Mouse (Mus musculus): Measurements from ENCODE around the gene Tmem265. TPM values are rescaled to one million over a fixed set of nuclear protein-coding genes. Genes with fewer than 3 reads are reported as not detected.

Tmem265 gene
- polyA plus RNA-seq, 1 experiment from 2014 or later: 5.1 TPM

DNA sequence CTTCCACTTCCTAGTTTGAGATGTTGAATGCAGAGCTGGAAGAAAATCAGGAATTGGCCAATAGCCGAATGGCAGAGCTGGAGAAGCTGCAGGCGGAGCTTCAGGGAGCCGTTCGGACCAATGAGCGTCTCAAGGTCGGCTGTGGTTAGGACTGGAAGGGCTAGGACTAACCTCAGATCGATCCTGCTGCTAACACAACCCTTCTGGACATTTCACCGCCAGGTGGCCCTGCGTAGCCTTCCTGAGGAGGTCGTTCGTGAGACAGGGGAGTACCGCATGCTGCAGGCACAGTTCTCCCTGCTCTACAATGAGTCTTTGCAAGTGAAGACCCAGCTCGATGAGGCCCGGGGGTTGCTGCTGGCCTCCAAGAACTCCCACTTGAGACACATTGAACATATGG lies 31.4 kb downstream of the Tmem265 start:
- Histone ChIP-seq H3K4me1 (ENCODE audit: control insufficient read depth, insufficient read depth, low read length) (peaks cover 10% of the 10 kb centered on the region; the same call in 1 of the 2 replicates), H3K36me3 (ENCODE audit: control insufficient read depth, insufficient read depth, low read length) (peaks cover 81% of the 10 kb centered on the region), H3K27ac (replicated peaks; ENCODE audit: low read depth, low read length) (no peak overlapping the region), H3K9ac (replicated peaks; ENCODE audit: low read length) (no peak overlapping the region), H3K4me2 (ENCODE audit: low read length) (no peak overlapping the region), H3K27me3 (ENCODE audit: control insufficient read depth, insufficient read depth, low read length) (no peaks in the 10 kb centered on the region), H3K4me3 (replicated peaks; ENCODE audit: low read depth, low read length) (no peak overlapping the region), H3K9me3 (ENCODE audit: control insufficient read depth, low read length) (no peaks in the 10 kb centered on the region)
- 92% methylated on average over 14 of the region's 14 CpGs for WGBS
- DNase-seq: no peak
- ATAC-seq (ENCODE audit: low FRiP score, low TSS enrichment): no peak

DNA sequence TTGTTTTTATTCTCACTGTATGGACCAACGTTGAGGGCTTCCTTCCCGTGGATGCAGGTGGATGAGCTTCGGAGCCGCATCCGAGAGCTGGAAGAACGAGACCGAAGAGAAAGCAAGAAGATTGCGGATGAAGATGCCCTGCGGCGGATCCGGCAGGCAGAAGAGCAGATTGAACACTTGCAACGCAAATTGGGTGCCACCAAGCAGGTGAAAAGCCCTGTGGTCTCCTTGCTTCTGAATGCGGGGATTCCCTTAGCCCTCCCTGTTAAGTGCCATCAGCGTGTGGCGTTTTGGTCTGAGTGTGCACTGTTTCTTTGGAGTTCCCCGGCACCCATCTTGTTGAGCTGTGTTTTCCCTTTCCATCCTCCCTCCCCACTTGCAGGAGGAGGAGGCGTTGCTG lies 35.6 kb downstream of the Tmem265 start:
- 94% methylated on average over 17 of the region's 17 CpGs for WGBS
- H3K4me1 ChIP-seq (ENCODE audit: control insufficient read depth, insufficient read depth, low read length): no peaks in the 10 kb centered on the region
- ATAC-seq (ENCODE audit: low FRiP score, low TSS enrichment) (no peak), DNase-seq (no peak)
- no peak overlapping the region for H3K9ac ChIP-seq (replicated peaks; ENCODE audit: low read length)
- no peaks in the 10 kb centered on the region for H3K27me3 ChIP-seq (ENCODE audit: control insufficient read depth, insufficient read depth, low read length)
- no peak overlapping the region for H3K4me3 ChIP-seq (replicated peaks; ENCODE audit: low read depth, low read length)
- H3K4me2 ChIP-seq (ENCODE audit: low read length): no peak overlapping the region
- no peaks in the 10 kb centered on the region for H3K9me3 ChIP-seq (ENCODE audit: control insufficient read depth, low read length)
- H3K27ac ChIP-seq (replicated peaks; ENCODE audit: low read depth, low read length): no peak overlapping the region
- peaks cover 100% of the 10 kb centered on the region for H3K36me3 ChIP-seq (ENCODE audit: control insufficient read depth, insufficient read depth, low read length)

GRCm38 (mm10) chr7:127600612-127601011 lies 39.4 kb downstream of the Tmem265 start:
- H3K27ac ChIP-seq (replicated peaks; ENCODE audit: low read depth, low read length): no peak overlapping the region
- DNase-seq (no peak), ATAC-seq (ENCODE audit: low FRiP score, low TSS enrichment) (no peak)
- no peak overlapping the region for H3K9ac ChIP-seq (replicated peaks; ENCODE audit: low read length)
- 94% methylated on average over 7 of the region's 7 CpGs for WGBS
- H3K9me3 ChIP-seq (ENCODE audit: control insufficient read depth, low read length): no peaks in the 10 kb centered on the region
- peaks cover 95% of the 10 kb centered on the region for H3K36me3 ChIP-seq (ENCODE audit: control insufficient read depth, insufficient read depth, low read length)
- no peaks in the 10 kb centered on the region for H3K27me3 ChIP-seq (ENCODE audit: control insufficient read depth, insufficient read depth, low read length)
- H3K4me1 ChIP-seq (ENCODE audit: control insufficient read depth, insufficient read depth, low read length): no peaks in the 10 kb centered on the region
- no peak overlapping the region for H3K4me3 ChIP-seq (replicated peaks; ENCODE audit: low read depth, low read length)
- H3K4me2 ChIP-seq (ENCODE audit: low read length): no peak overlapping the region

DNA sequence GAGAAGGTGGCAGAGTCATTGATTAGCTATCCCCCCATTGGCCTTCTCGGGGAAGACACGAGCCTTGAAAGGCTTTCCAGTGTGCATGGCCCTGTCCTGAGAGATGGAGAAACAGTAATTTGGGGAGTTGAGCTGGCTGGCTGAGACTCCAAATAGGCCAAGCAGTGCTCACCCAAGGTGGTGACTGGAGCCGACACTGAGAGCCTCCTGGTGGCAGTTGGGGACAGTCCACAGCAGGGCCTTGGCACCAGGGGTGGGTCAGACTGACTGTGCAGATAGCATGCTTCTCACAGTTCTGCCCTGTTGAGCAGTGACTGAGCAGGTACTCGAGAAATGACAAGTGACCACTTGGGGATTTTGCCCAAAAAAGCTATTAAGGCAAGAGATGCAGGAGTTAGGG lies 40.5 kb downstream of the Tmem265 start:
- DNase-seq (no peak), ATAC-seq (ENCODE audit: low FRiP score, low TSS enrichment) (no peak)
- no peak overlapping the region for H3K4me2 ChIP-seq (ENCODE audit: low read length)
- whole genome bisulfite sequencing: 89% methylated on average over 4 of the region's 4 CpGs
- H3K27ac ChIP-seq (replicated peaks; ENCODE audit: low read depth, low read length): no peak overlapping the region
- no peaks in the 10 kb centered on the region for H3K4me1 ChIP-seq (ENCODE audit: control insufficient read depth, insufficient read depth, low read length)
- H3K36me3 ChIP-seq (ENCODE audit: control insufficient read depth, insufficient read depth, low read length): peaks cover 90% of the 10 kb centered on the region
- no peak overlapping the region for H3K9ac ChIP-seq (replicated peaks; ENCODE audit: low read length)
- no peaks in the 10 kb centered on the region for H3K27me3 ChIP-seq (ENCODE audit: control insufficient read depth, insufficient read depth, low read length)
- no peaks in the 10 kb centered on the region for H3K9me3 ChIP-seq (ENCODE audit: control insufficient read depth, low read length)
- H3K4me3 ChIP-seq (replicated peaks; ENCODE audit: low read depth, low read length): no peak overlapping the region

GRCm38 (mm10) chr7:127602903-127603302 lies 41.7 kb downstream of the Tmem265 start:
- Histone ChIP-seq H3K27ac (replicated peaks; ENCODE audit: low read depth, low read length) (no peak overlapping the region), H3K36me3 (ENCODE audit: control insufficient read depth, insufficient read depth, low read length) (peaks cover 90% of the 10 kb centered on the region), H3K4me1 (ENCODE audit: control insufficient read depth, insufficient read depth, low read length) (no peaks in the 10 kb centered on the region), H3K27me3 (ENCODE audit: control insufficient read depth, insufficient read depth, low read length) (no peaks in the 10 kb centered on the region), H3K4me3 (replicated peaks; ENCODE audit: low read depth, low read length) (no peak overlapping the region), H3K4me2 (ENCODE audit: low read length) (no peak overlapping the region), H3K9me3 (ENCODE audit: control insufficient read depth, low read length) (no peaks in the 10 kb centered on the region), H3K9ac (replicated peaks; ENCODE audit: low read length) (no peak overlapping the region)
- 90% methylated on average over 2 of the region's 2 CpGs for WGBS
- DNase-seq (no peak), ATAC-seq (ENCODE audit: low FRiP score, low TSS enrichment) (no peak)

GRCm38 (mm10) chr7:127604256-127604655 lies 43.1 kb downstream of the Tmem265 start:
- WGBS: 93% methylated on average over 10 of the region's 10 CpGs
- Histone ChIP-seq H3K27me3 (ENCODE audit: control insufficient read depth, insufficient read depth, low read length) (no peaks in the 10 kb centered on the region), H3K4me3 (replicated peaks; ENCODE audit: low read depth, low read length) (no peak overlapping the region), H3K36me3 (ENCODE audit: control insufficient read depth, insufficient read depth, low read length) (peaks cover 90% of the 10 kb centered on the region), H3K27ac (replicated peaks; ENCODE audit: low read depth, low read length) (no peak overlapping the region), H3K9ac (replicated peaks; ENCODE audit: low read length) (no peak overlapping the region), H3K4me2 (ENCODE audit: low read length) (no peak overlapping the region), H3K4me1 (ENCODE audit: control insufficient read depth, insufficient read depth, low read length) (no peaks in the 10 kb centered on the region), H3K9me3 (ENCODE audit: control insufficient read depth, low read length) (no peaks in the 10 kb centered on the region)
- no peak for ATAC-seq (ENCODE audit: low FRiP score, low TSS enrichment)
- no peak for DNase-seq

DNA sequence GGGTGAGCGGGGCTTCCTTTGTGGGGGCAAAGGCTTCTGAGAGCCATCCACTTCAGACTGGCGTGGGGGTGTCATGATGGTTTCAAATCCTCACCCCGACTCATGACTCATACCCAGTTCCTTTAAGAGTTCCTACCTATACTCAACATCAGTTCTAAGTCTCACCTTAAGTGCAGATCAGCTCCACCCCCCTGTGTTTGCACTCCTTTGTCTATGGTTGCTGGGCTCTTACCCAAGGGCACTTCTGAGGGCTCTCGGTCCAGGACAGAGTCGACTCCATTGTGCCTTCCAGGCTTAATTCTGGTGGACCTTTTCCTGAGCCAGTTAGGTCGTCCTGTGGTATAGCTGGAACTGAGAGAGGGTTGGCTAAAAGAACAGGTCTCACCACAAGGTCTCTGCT lies 46.0 kb downstream of the Tmem265 start:
- H3K4me2 ChIP-seq (ENCODE audit: low read length): no peak overlapping the region
- ATAC-seq (ENCODE audit: low FRiP score, low TSS enrichment) (no peak), DNase-seq (no peak)
- no peak overlapping the region for H3K9ac ChIP-seq (replicated peaks; ENCODE audit: low read length)
- H3K4me1 ChIP-seq (ENCODE audit: control insufficient read depth, insufficient read depth, low read length): no peaks in the 10 kb centered on the region
- WGBS: 88% methylated on average over 6 of the region's 6 CpGs
- no peak overlapping the region for H3K4me3 ChIP-seq (replicated peaks; ENCODE audit: low read depth, low read length)
- H3K9me3 ChIP-seq (ENCODE audit: control insufficient read depth, low read length): no peaks in the 10 kb centered on the region
- H3K27ac ChIP-seq (replicated peaks; ENCODE audit: low read depth, low read length): no peak overlapping the region
- H3K36me3 ChIP-seq (ENCODE audit: control insufficient read depth, insufficient read depth, low read length): peaks cover 90% of the 10 kb centered on the region
- H3K27me3 ChIP-seq (ENCODE audit: control insufficient read depth, insufficient read depth, low read length): no peaks in the 10 kb centered on the region

- Histone ChIP-seq H3K9ac (replicated peaks; ENCODE audit: low read length) (no peak overlapping the region), H3K36me3 (ENCODE audit: control insufficient read depth, insufficient read depth, low read length) (peaks cover 68% of the 10 kb centered on the region), H3K27me3 (ENCODE audit: control insufficient read depth, insufficient read depth, low read length) (no peaks in the 10 kb centered on the region), H3K27ac (replicated peaks; ENCODE audit: low read depth, low read length) (no peak overlapping the region), H3K4me2 (ENCODE audit: low read length) (no peak overlapping the region), H3K4me3 (replicated peaks; ENCODE audit: low read depth, low read length) (no peak overlapping the region), H3K4me1 (ENCODE audit: control insufficient read depth, insufficient read depth, low read length) (peaks cover 10% of the 10 kb centered on the region), H3K9me3 (ENCODE audit: control insufficient read depth, low read length) (no peaks in the 10 kb centered on the region)
- DNase-seq: no peak
- ATAC-seq (ENCODE audit: low FRiP score, low TSS enrichment): no peak
- WGBS: 97% methylated on average over 29 of the region's 29 CpGs
These were observed 49.8 kb downstream of the Tmem265 start for GRCm38 (mm10) chr7:127611011-127611410.

- 96% methylated on average over 26 of the region's 26 CpGs for WGBS
- Histone ChIP-seq H3K4me1 (ENCODE audit: control insufficient read depth, insufficient read depth, low read length) (peaks cover 15% of the 10 kb centered on the region), H3K9me3 (ENCODE audit: control insufficient read depth, low read length) (no peaks in the 10 kb centered on the region), H3K27ac (replicated peaks; ENCODE audit: low read depth, low read length) (no peak overlapping the region), H3K4me3 (replicated peaks; ENCODE audit: low read depth, low read length) (no peak overlapping the region), H3K27me3 (ENCODE audit: control insufficient read depth, insufficient read depth, low read length) (no peaks in the 10 kb centered on the region), H3K9ac (replicated peaks; ENCODE audit: low read length) (no peak overlapping the region), H3K36me3 (ENCODE audit: control insufficient read depth, insufficient read depth, low read length) (peaks cover 64% of the 10 kb centered on the region), H3K4me2 (ENCODE audit: low read length) (no peak overlapping the region)
- DNase-seq (no peak), ATAC-seq (ENCODE audit: low FRiP score, low TSS enrichment) (no peak)
These were observed 50.4 kb downstream of the Tmem265 start for GRCm38 (mm10) chr7:127611561-127611960.
